Mouse (Mus musculus): Measurements from ENCODE around the gene Pkig. TPM values are rescaled to one million over a fixed set of nuclear protein-coding genes. Genes with fewer than 3 reads are reported as not detected.

Gene Pkig
- total and polyA plus RNA-seq, 3 experiments = 225 to 364 (median 227) TPM

GRCm38 (mm10) chr2:163726766-163727393, 68.7 kb downstream of the Pkig start:
- Histone ChIP-seq H3K9ac (ENCODE audit: insufficient read depth, low read depth) (no peak overlapping the region), H3K79me2 (replicated peaks; ENCODE audit: control insufficient read depth, extremely low read depth, insufficient read depth, poor library complexity, severe bottlenecking) (no peaks in the 10 kb centered on the region), H3K9me3 (replicated peaks; ENCODE audit: low read length) (no peaks in the 10 kb centered on the region), H3K4me1 (ENCODE audit: control insufficient read depth in 1 of 2, insufficient read depth in 2 of 2) (peaks cover 0 to 14% of the 10 kb centered on the region in 2 experiments; a peak in 2 of 4 replicates), H3K27me3 (replicated peaks) (no peaks in the 10 kb centered on the region), H3K4me3 (replicated peaks in 1 of 3; ENCODE audit: low read depth in 2 of 3, low read length in 2 of 3, poor library complexity in 1 of 3) (no peak overlapping the region), H3K4me2 (ENCODE audit: insufficient read depth, low read depth, poor library complexity, severe bottlenecking) (no peak overlapping the region), H3K27ac (ENCODE audit: insufficient read depth, low read depth) (no peak overlapping the region), H3K36me3 (replicated peaks in 1 of 2; ENCODE audit: control insufficient read depth in 1 of 2, insufficient read depth in 1 of 2, low read length in 1 of 2) (peaks cover 90 to 98% of the 10 kb centered on the region in 2 experiments)
- TF ChIP-seq POLR2AphosphoS2 (IDR thresholded peaks at IDR 0.05; ENCODE audit: low read depth, low read length) = no peak
- no peak for TF ChIP-seq ZKSCAN1 (IDR thresholded peaks at IDR 0.05; ENCODE audit: borderline replicate concordance, low read depth, low read length)
- no peak for TF ChIP-seq TBP (conservative IDR thresholded peaks at IDR 0.05; ENCODE audit: low read depth, low read length)
- TF ChIP-seq BHLHE40 (IDR thresholded peaks at IDR 0.05; ENCODE audit: low read depth, low read length) = no peak
- no peak for TF ChIP-seq POLR2A (IDR thresholded peaks at IDR 0.05; ENCODE audit: low read depth, low read length)
- TF ChIP-seq ZNF384 (IDR thresholded peaks at IDR 0.05; ENCODE audit: low read depth, low read length) = no peak
- TF ChIP-seq ZC3H11A (IDR thresholded peaks at IDR 0.05; ENCODE audit: low read depth, low read length) = no peak
- no peak for TF ChIP-seq SMC3 (IDR thresholded peaks at IDR 0.05; ENCODE audit: low read depth, low read length)
- no peak for TF ChIP-seq HCFC1 (IDR thresholded peaks at IDR 0.05; ENCODE audit: low read depth, low read length)
- dilution Hi-C loops (cut with MboI; ENCODE audit: extremely low pct_ligation_motif_present, extremely low pct_unique_long_range_greater_than_20kb, low sequenced_read_pairs) (no loop called here), in situ Hi-C loops (cut with MboI; ENCODE audit: low pct_ligation_motif_present, low pct_unique_long_range_greater_than_20kb, low sequenced_read_pairs) (no loop called here)
- DNase-seq (ENCODE audit: extremely low read depth) = no peak

- DNase-seq (ENCODE audit: extremely low read depth) = no peak
Observed at GRCm38 (mm10) chr2:163728300-163728699, 70.1 kb downstream of the Pkig start.

More at GRCm38 (mm10) chr2:163728300-163728699, 70.1 kb downstream of the Pkig start:
- H3K9me3 ChIP-seq (replicated peaks; ENCODE audit: low read length) = no peaks in the 10 kb centered on the region
- no peak overlapping the region for H3K9ac ChIP-seq (ENCODE audit: insufficient read depth, low read depth)
- no peak overlapping the region for H3K4me2 ChIP-seq (ENCODE audit: insufficient read depth, low read depth, poor library complexity, severe bottlenecking)
- dilution Hi-C loops (cut with MboI; ENCODE audit: extremely low pct_ligation_motif_present, extremely low pct_unique_long_range_greater_than_20kb, low sequenced_read_pairs) = no loop called here
- no peaks in the 10 kb centered on the region for H3K79me2 ChIP-seq (replicated peaks; ENCODE audit: control insufficient read depth, extremely low read depth, insufficient read depth, poor library complexity, severe bottlenecking)
- no peaks in the 10 kb centered on the region for H3K27me3 ChIP-seq (replicated peaks)
- no peak overlapping the region for H3K27ac ChIP-seq (ENCODE audit: insufficient read depth, low read depth)
- TF ChIP-seq NELFE (IDR thresholded peaks at IDR 0.05; ENCODE audit: low read depth, low read length) (no peak), MYC (IDR thresholded peaks at IDR 0.05; ENCODE audit: low read depth, low read length) (no peak), JUN (IDR thresholded peaks at IDR 0.05; ENCODE audit: insufficient read depth, low read depth, low read length) (no peak), MAFK (IDR thresholded peaks at IDR 0.05; ENCODE audit: insufficient replicate concordance, low read length) (no peak), CTCF (conservative IDR thresholded peaks at IDR 0.05 in 1 of 2, IDR thresholded peaks at IDR 0.05 in 1 of 2; ENCODE audit: low read depth in 2 of 2, low read length in 2 of 2) (no peak), MEF2A (IDR thresholded peaks at IDR 0.05; ENCODE audit: borderline replicate concordance, low read depth, low read length) (no peak), USF1 (IDR thresholded peaks at IDR 0.05; ENCODE audit: low read depth, low read length) (no peak), EP300 (IDR thresholded peaks at IDR 0.05; ENCODE audit: low read length) (no peak), PAX5 (IDR thresholded peaks at IDR 0.05; ENCODE audit: low read length) (no peak), RAD21 (IDR thresholded peaks at IDR 0.05; ENCODE audit: low read depth, low read length) (no peak), SMC3 (IDR thresholded peaks at IDR 0.05; ENCODE audit: low read depth, low read length) (no peak), NRF1 (IDR thresholded peaks at IDR 0.05; ENCODE audit: low read depth, low read length) (no peak), ZKSCAN1 (IDR thresholded peaks at IDR 0.05; ENCODE audit: borderline replicate concordance, low read depth, low read length) (no peak), CHD1 (IDR thresholded peaks at IDR 0.05; ENCODE audit: low read depth, low read length) (no peak), ETS1 (conservative IDR thresholded peaks at IDR 0.05; ENCODE audit: low read depth, low read length) (no peak), TBP (conservative IDR thresholded peaks at IDR 0.05; ENCODE audit: low read depth, low read length) (no peak), MAZ (IDR thresholded peaks at IDR 0.05; ENCODE audit: low read depth, low read length) (no peak), UBTF (IDR thresholded peaks at IDR 0.05; ENCODE audit: low read depth, low read length) (no peak), ZC3H11A (IDR thresholded peaks at IDR 0.05; ENCODE audit: low read depth, low read length) (no peak), USF2 (conservative IDR thresholded peaks at IDR 0.05; ENCODE audit: low read depth, low read length) (no peak)
- in situ Hi-C loops (cut with MboI; ENCODE audit: low pct_ligation_motif_present, low pct_unique_long_range_greater_than_20kb, low sequenced_read_pairs) = no loop called here
- peaks cover 89 to 98% of the 10 kb centered on the region in 2 experiments for H3K36me3 ChIP-seq (replicated peaks in 1 of 2; ENCODE audit: control insufficient read depth in 1 of 2, insufficient read depth in 1 of 2, low read length in 1 of 2)
- H3K4me1 ChIP-seq (ENCODE audit: control insufficient read depth in 1 of 2, insufficient read depth in 2 of 2) = peaks cover 0 to 14% of the 10 kb centered on the region in 2 experiments; a peak in 2 of 4 replicates
- H3K4me3 ChIP-seq (replicated peaks in 1 of 3; ENCODE audit: low read depth in 2 of 3, low read length in 2 of 3, poor library complexity in 1 of 3) = no peak overlapping the region

Measured in CH12.LX (cell line).